Mouse (Mus musculus): ENCODE data around the gene Eno3.
A peak's percentile ranks its signal among the peaks of the same experiment; 100 is the strongest.

The Eno3 gene

DNA sequence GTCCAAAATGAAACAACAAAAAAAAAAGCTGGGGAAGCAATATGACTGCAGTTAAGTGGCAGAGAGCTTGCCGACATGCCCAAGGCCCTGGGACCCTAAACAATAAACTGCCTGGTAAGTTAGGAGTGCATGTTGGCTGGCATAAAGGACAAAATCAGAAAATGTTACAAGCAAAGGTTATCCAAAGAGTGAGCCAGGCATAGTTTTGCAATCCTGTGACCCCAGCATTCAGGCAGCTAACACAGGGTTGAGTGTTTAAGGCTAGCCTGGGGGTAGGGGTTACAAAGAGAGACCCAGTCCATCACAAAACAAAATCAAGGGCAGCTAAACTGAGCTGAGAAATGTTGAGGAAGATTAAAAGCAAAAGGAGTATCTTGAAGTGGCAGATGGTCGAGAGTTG lies 42.0 kb downstream of the Eno3 start:
- H3K4me1 ChIP-seq (replicated peaks; ENCODE audit: low read depth, low read length), result peaks cover 33% of the 10 kb centered on the region
- no peaks in the 10 kb centered on the region for H3K27me3 ChIP-seq (ENCODE audit: insufficient read depth, low read length)
- H3K4me3 ChIP-seq (replicated peaks; ENCODE audit: low read length), result no peak overlapping the region
- peaks cover 18% of the 10 kb centered on the region for H3K36me3 ChIP-seq (ENCODE audit: insufficient read depth, low read length)
- no peaks in the 10 kb centered on the region for H3K9me3 ChIP-seq (ENCODE audit: low read length)
- no peak for TF ChIP-seq POU5F1 (IDR thresholded peaks at IDR 0.05; ENCODE audit: borderline replicate concordance, low read length)
- TF ChIP-seq NANOG (IDR thresholded peaks at IDR 0.05; ENCODE audit: borderline replicate concordance, low read length), result no peak
- no peak for TF ChIP-seq CTCF (conservative IDR thresholded peaks at IDR 0.05; ENCODE audit: low read length)

DNA sequence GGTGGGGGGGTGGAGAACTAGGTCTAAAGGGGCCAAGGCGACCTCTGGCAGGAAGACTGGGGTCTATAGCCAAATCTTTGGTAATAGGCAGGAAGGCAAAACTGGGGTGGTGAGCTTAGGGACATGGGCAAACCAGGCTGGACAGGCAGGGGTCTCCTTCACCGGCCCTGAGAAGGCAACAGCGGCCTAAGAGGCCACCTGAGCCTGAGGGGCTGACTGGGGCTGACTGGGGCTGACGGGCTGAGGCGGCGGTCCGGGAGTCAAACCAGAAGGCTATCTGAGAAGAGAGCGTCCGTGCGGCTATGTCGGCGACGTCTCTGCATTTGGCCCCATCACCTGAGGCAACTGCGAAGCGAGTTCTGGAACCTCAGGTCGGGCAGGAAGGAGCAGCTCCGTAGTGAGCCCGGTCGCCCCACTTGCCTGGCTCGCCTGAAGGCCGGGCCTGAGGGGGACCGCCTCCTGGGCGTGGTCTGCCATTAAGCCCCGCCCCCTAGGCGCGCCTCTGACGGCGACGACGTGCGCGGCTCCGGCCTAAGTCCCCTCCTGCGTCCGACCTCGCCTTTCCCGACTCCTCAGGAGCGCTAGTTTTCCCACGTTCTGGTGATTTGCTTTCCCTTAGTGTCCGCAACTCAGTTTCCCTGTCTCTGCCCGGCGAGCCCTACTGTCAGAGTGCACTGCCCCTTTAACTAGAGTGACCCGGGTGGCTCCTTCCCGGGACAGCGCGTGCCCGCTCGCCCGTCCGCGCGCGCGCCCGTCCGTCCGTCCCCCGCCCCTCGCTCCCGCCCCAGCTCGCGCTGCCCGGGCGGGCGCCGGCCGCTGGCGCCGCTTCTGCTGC lies 42.9 kb downstream of the Eno3 start, which contains the start of the genes Inca1 and Kif1c:
Inca1 (minus strand) TSS at position 434 of the 835 bp plus-strand sequence.
Kif1c (plus strand) TSS at position 827 of the 835 bp plus-strand sequence.
- Histone ChIP-seq H3K4me1 (replicated peaks; ENCODE audit: low read depth, low read length) (peaks cover 40% of the 10 kb centered on the region), H3K4me3 (replicated peaks; ENCODE audit: low read length) (peak within 1 kb of the TSS; percentile 92)
- TF ChIP-seq POU5F1 (IDR thresholded peaks at IDR 0.05; ENCODE audit: borderline replicate concordance, low read length), result no peak
- TF ChIP-seq CTCF (conservative IDR thresholded peaks at IDR 0.05; ENCODE audit: low read length), result no peak
- TF ChIP-seq NANOG (IDR thresholded peaks at IDR 0.05; ENCODE audit: borderline replicate concordance, low read length), result no peak

GRCm38 (mm10) chr11:70700613-70701012 lies 43.6 kb downstream of the Eno3 start:
- Histone ChIP-seq H3K9me3 (ENCODE audit: low read length) (no peaks in the 10 kb centered on the region), H3K27me3 (ENCODE audit: insufficient read depth, low read length) (no peaks in the 10 kb centered on the region), H3K4me1 (replicated peaks; ENCODE audit: low read depth, low read length) (peaks cover 45% of the 10 kb centered on the region), H3K36me3 (ENCODE audit: insufficient read depth, low read length) (peaks cover 33% of the 10 kb centered on the region), H3K4me3 (replicated peaks; ENCODE audit: low read length) (peak overlapping the region; percentile 92)
- TF ChIP-seq CTCF (conservative IDR thresholded peaks at IDR 0.05; ENCODE audit: low read length), result no peak
- TF ChIP-seq POU5F1 (IDR thresholded peaks at IDR 0.05; ENCODE audit: borderline replicate concordance, low read length), result no peak
- TF ChIP-seq NANOG (IDR thresholded peaks at IDR 0.05; ENCODE audit: borderline replicate concordance, low read length), result no peak

More for the DNA sequence above, 42.9 kb downstream of the Eno3 start, which contains the start of the genes Inca1 and Kif1c:
- no peaks in the 10 kb centered on the region for H3K9me3 ChIP-seq (ENCODE audit: low read length)
- no peaks in the 10 kb centered on the region for H3K27me3 ChIP-seq (ENCODE audit: insufficient read depth, low read length)
- peaks cover 27% of the 10 kb centered on the region for H3K36me3 ChIP-seq (ENCODE audit: insufficient read depth, low read length)

GRCm38 (mm10) chr11:70701221-70701955 lies 44.4 kb downstream of the Eno3 start:
- Histone ChIP-seq H3K36me3 (ENCODE audit: insufficient read depth, low read length) (peaks cover 41% of the 10 kb centered on the region), H3K27me3 (ENCODE audit: insufficient read depth, low read length) (no peaks in the 10 kb centered on the region), H3K9me3 (ENCODE audit: low read length) (no peaks in the 10 kb centered on the region), H3K4me1 (replicated peaks; ENCODE audit: low read depth, low read length) (peaks cover 52% of the 10 kb centered on the region), H3K4me3 (replicated peaks; ENCODE audit: low read length) (peak overlapping the region; percentile 92)
- TF ChIP-seq POU5F1 (IDR thresholded peaks at IDR 0.05; ENCODE audit: borderline replicate concordance, low read length) (no peak), NANOG (IDR thresholded peaks at IDR 0.05; ENCODE audit: borderline replicate concordance, low read length) (no peak)

- peaks cover 52% of the 10 kb centered on the region for H3K4me1 ChIP-seq (replicated peaks; ENCODE audit: low read depth, low read length)
- H3K27me3 ChIP-seq (ENCODE audit: insufficient read depth, low read length), result no peaks in the 10 kb centered on the region
- H3K9me3 ChIP-seq (ENCODE audit: low read length), result no peaks in the 10 kb centered on the region
- H3K36me3 ChIP-seq (ENCODE audit: insufficient read depth, low read length), result peaks cover 49% of the 10 kb centered on the region
- H3K4me3 ChIP-seq (replicated peaks; ENCODE audit: low read length), result peak overlapping the region; percentile 92; the same call in 1 of the 2 replicates
- TF ChIP-seq CTCF (conservative IDR thresholded peaks at IDR 0.05; ENCODE audit: low read length) (no peak), NANOG (IDR thresholded peaks at IDR 0.05; ENCODE audit: borderline replicate concordance, low read length) (no peak), POU5F1 (IDR thresholded peaks at IDR 0.05; ENCODE audit: borderline replicate concordance, low read length) (no peak)
Measured at GRCm38 (mm10) chr11:70701984-70702733, 45.2 kb downstream of the Eno3 start.

DNA sequence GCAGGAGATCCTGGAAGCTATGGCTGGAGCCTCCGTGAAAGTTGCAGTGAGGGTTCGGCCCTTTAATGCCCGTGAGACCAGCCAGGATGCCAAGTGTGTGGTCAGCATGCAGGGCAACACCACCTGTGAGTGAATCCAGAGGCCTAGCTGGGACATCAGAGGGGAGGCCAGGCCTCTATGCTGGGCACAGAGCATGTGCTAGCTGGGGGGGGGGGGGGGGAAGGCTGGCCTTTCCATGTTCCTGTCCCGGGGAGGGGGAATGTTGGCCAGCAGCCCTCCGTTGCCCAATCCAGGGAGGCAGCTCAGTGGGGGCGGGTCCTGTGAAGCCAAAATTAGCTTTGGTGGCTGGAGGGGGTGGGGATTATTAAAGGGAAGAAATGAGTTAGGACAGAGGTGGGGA lies 45.8 kb downstream of the Eno3 start:
- peaks cover 55% of the 10 kb centered on the region for H3K36me3 ChIP-seq (ENCODE audit: insufficient read depth, low read length)
- H3K4me1 ChIP-seq (replicated peaks; ENCODE audit: low read depth, low read length), result peaks cover 52% of the 10 kb centered on the region
- H3K4me3 ChIP-seq (replicated peaks; ENCODE audit: low read length), result no peak overlapping the region
- TF ChIP-seq POU5F1 (IDR thresholded peaks at IDR 0.05; ENCODE audit: borderline replicate concordance, low read length), result no peak
- no peak for TF ChIP-seq NANOG (IDR thresholded peaks at IDR 0.05; ENCODE audit: borderline replicate concordance, low read length)
- no peak for TF ChIP-seq CTCF (conservative IDR thresholded peaks at IDR 0.05; ENCODE audit: low read length)
- H3K9me3 ChIP-seq (ENCODE audit: low read length), result no peaks in the 10 kb centered on the region
- H3K27me3 ChIP-seq (ENCODE audit: insufficient read depth, low read length), result no peaks in the 10 kb centered on the region

DNA sequence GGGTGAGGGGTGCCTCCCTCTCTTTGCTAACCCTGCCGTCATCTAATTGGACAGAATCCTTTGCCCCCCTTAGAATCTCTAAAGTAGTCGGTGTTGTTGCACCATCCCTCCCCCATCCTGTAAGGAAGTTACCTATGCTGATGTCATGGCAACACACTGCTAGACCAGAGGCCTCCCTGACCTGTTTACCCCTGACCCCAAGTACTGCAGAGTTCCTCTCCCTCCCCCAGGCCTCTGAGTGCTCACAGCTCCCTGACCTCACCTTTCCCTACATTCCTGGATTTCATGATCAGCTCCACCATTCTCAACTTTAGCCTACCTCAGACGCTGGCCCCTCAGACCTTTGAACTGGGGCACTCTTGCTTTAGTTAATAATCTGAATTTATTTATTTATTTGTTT lies 49.1 kb downstream of the Eno3 start:
- no peak overlapping the region for H3K4me3 ChIP-seq (replicated peaks; ENCODE audit: low read length)
- TF ChIP-seq POU5F1 (IDR thresholded peaks at IDR 0.05; ENCODE audit: borderline replicate concordance, low read length), result no peak
- TF ChIP-seq NANOG (IDR thresholded peaks at IDR 0.05; ENCODE audit: borderline replicate concordance, low read length), result no peak
- no peak for TF ChIP-seq CTCF (conservative IDR thresholded peaks at IDR 0.05; ENCODE audit: low read length)
- H3K36me3 ChIP-seq (ENCODE audit: insufficient read depth, low read length), result peaks cover 86% of the 10 kb centered on the region

GRCm38 (mm10) chr11:70711026-70711425 lies 54.0 kb downstream of the Eno3 start:
- Histone ChIP-seq H3K36me3 (ENCODE audit: insufficient read depth, low read length) (peaks cover 81% of the 10 kb centered on the region), H3K9me3 (ENCODE audit: low read length) (no peaks in the 10 kb centered on the region), H3K4me1 (replicated peaks; ENCODE audit: low read depth, low read length) (peaks cover 12% of the 10 kb centered on the region), H3K27me3 (ENCODE audit: insufficient read depth, low read length) (no peaks in the 10 kb centered on the region), H3K4me3 (replicated peaks; ENCODE audit: low read length) (no peak overlapping the region)
- TF ChIP-seq NANOG (IDR thresholded peaks at IDR 0.05; ENCODE audit: borderline replicate concordance, low read length), result no peak
- no peak for TF ChIP-seq CTCF (conservative IDR thresholded peaks at IDR 0.05; ENCODE audit: low read length)
- TF ChIP-seq POU5F1 (IDR thresholded peaks at IDR 0.05; ENCODE audit: borderline replicate concordance, low read length), result no peak

More for the DNA sequence above, 49.1 kb downstream of the Eno3 start:
- peaks cover 49% of the 10 kb centered on the region for H3K4me1 ChIP-seq (replicated peaks; ENCODE audit: low read depth, low read length)
- no peaks in the 10 kb centered on the region for H3K9me3 ChIP-seq (ENCODE audit: low read length)
- no peaks in the 10 kb centered on the region for H3K27me3 ChIP-seq (ENCODE audit: insufficient read depth, low read length)

Data from E14TG2a.4 (cell line).